Mouse (Mus musculus) thymus, adult 2 months (tissue): ENCODE results near the gene Gbe1.

Experiments used
- CTCF ChIP-seq: fragments of 200-500 bp; IDR thresholded peaks from 2 replicates; pipeline ENCODE4 v1.5.1; 2012; ENCODE audit warnings: mild to moderate bottlenecking, control low read depth, low read length, moderate library complexity, borderline replicate concordance; ENCODE audit not compliant: control insufficient read depth, poor library complexity, insufficient read depth; ENCODE audit errors: extremely low read depth
- POLR2A ChIP-seq: fragments of 200-500 bp; IDR thresholded peaks from 2 replicates; pipeline ENCODE4 v1.6.1; 2012; ENCODE audit warnings: mild to moderate bottlenecking, low read length, control low read depth, moderate library complexity; ENCODE audit not compliant: control insufficient read depth, poor library complexity, insufficient read depth; ENCODE audit errors: extremely low read depth

DNA sequence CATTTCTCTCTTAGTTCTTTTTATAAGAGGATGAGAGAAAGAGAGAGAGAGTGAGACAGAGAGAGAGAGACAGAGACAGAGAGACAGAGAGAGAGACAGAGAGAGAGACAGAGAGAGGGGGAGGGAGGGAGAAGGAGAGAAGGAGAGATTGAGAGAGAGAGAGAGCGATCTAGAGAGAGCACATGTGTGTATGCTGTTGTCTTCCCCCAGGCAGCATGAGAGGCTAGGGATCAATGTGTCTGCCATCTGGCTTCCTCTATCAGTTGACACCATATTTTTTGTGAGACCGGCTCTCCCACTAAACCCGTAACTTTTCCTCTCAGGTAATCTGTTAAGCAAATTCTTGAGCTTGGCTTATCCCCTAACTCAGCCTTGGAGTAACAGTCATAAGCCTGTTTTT is 304.4 kb downstream of the Gbe1 start:
- TF ChIP-seq POLR2A (no peak), CTCF (no peak)
